Mouse (Mus musculus) effector memory CD4-positive, alpha-beta T cell, adult 7 months (primary cell): ENCODE results near the gene Fosl1. TPM values are rescaled to one million over a fixed set of nuclear protein-coding genes. Genes with fewer than 3 reads are reported as not detected.

Experiments
- polyA plus RNA-seq: library from polyadenylated mRNA; unstranded; fragments of 100-300 nt; shearing (Covaris generic); gene quantifications from one replicate; pipeline ENCODE4 v1.2.1, GENCODE M21; 2017

Gene Fosl1
- polyA plus RNA-seq = not detected

GRCm38 (mm10) chr19:5447515-5448353 lies at the start of gene Fosl1:
Gene Fosl1, plus strand, starts transcription at chr19:5447547.

GRCm38 (mm10) chr19:5402293-5402692 lies 45.1 kb upstream of the Fosl1 start, which contains the start of gene Tsga10ip:
Gene Tsga10ip, minus strand, starts transcription at chr19:5402526.

GRCm38 (mm10) chr19:5424782-5425741 lies 22.3 kb upstream of the Fosl1 start, which contains the start of the genes Drap1 and AI837181:
Gene Drap1, minus strand, starts transcription at chr19:5424979.
Gene AI837181, plus strand, starts transcription at chr19:5425144.

GRCm38 (mm10) chr19:5457746-5458442 lies 10.5 kb downstream of the Fosl1 start, which contains the start of gene Ccdc85b:
Gene Ccdc85b, minus strand, starts transcription at chr19:5457894.

GRCm38 (mm10) chr19:5460465-5460911 lies 13.1 kb downstream of the Fosl1 start, which contains the start of gene Fibp:
Gene Fibp, plus strand, starts transcription at chr19:5460615.

GRCm38 (mm10) chr19:5468374-5468773 lies 21.0 kb downstream of the Fosl1 start, which contains the start of gene Ctsw:
Gene Ctsw, minus strand, starts transcription at chr19:5468507.

GRCm38 (mm10) chr19:5473720-5474119 lies 26.4 kb downstream of the Fosl1 start, which contains the start of gene Efemp2:
Gene Efemp2, plus strand, starts transcription at chr19:5473954.

GRCm38 (mm10) chr19:5487768-5488550 lies 40.6 kb downstream of the Fosl1 start, which contains the start of gene Mus81:
Gene Mus81, minus strand, starts transcription at chr19:5488402.

GRCm38 (mm10) chr19:5490313-5490897 lies 43.1 kb downstream of the Fosl1 start, which contains the start of gene Cfl1:
Gene Cfl1, plus strand, starts transcription at chr19:5490455.

GRCm38 (mm10) chr19:5503687-5504086 lies 56.3 kb downstream of the Fosl1 start, which contains the start of gene 1700020D05Rik:
Gene 1700020D05Rik, minus strand, starts transcription at chr19:5503787.

Other genes with a start within 250 kb of the Fosl1 start
- gene Pacs1, start 174.4 kb upstream of the Fosl1 start, polyA plus RNA-seq = 92.1 TPM
- 304 TPM for gene Sf3b2, start 152.1 kb upstream of the Fosl1 start, polyA plus RNA-seq
- gene Gal3st3, start 149.2 kb upstream of the Fosl1 start, polyA plus RNA-seq = not detected
- not detected for gene Catsper1, start 111.8 kb upstream of the Fosl1 start, polyA plus RNA-seq
- gene Cst6, start 98.0 kb upstream of the Fosl1 start, polyA plus RNA-seq = 0.10 TPM
- gene Eif1ad, start 80.8 kb upstream of the Fosl1 start, polyA plus RNA-seq = 47.5 TPM
- gene Banf1, start 80.4 kb upstream of the Fosl1 start, polyA plus RNA-seq = 160 TPM
- 224 TPM for gene Sart1, start 58.8 kb upstream of the Fosl1 start, polyA plus RNA-seq
- gene Tsga10ip, start 45.0 kb upstream of the Fosl1 start, polyA plus RNA-seq = 1.1 TPM
- 180 TPM for gene Drap1, start 22.6 kb upstream of the Fosl1 start, polyA plus RNA-seq
- 23.6 TPM for gene AI837181, start 22.4 kb upstream of the Fosl1 start, polyA plus RNA-seq
- gene Ccdc85b, start 10.3 kb downstream of the Fosl1 start, polyA plus RNA-seq = 5.7 TPM
- gene Fibp, start 13.1 kb downstream of the Fosl1 start, polyA plus RNA-seq = 59.4 TPM
- gene Ctsw, start 21.0 kb downstream of the Fosl1 start, polyA plus RNA-seq = 473 TPM
- gene Efemp2, start 26.4 kb downstream of the Fosl1 start, polyA plus RNA-seq = 2.7 TPM
- 18.9 TPM for gene Mus81, start 40.9 kb downstream of the Fosl1 start, polyA plus RNA-seq
- gene Cfl1, start 42.9 kb downstream of the Fosl1 start, polyA plus RNA-seq = 2,966 TPM
- gene 1700020D05Rik, start 56.2 kb downstream of the Fosl1 start, polyA plus RNA-seq = 0.38 TPM
- gene Snx32, start 63.0 kb downstream of the Fosl1 start, polyA plus RNA-seq = 3.2 TPM
- 0.17 TPM for gene Ovol1, start 113.1 kb downstream of the Fosl1 start, polyA plus RNA-seq
- 9.9 TPM for gene Ap5b1, start 120.5 kb downstream of the Fosl1 start, polyA plus RNA-seq
- 106 TPM for gene Rnaseh2c, start 154.3 kb downstream of the Fosl1 start, polyA plus RNA-seq
- 87.0 TPM for gene Kat5, start 162.7 kb downstream of the Fosl1 start, polyA plus RNA-seq
- 333 TPM for gene Rela, start 189.9 kb downstream of the Fosl1 start, polyA plus RNA-seq
- 216 TPM for gene Sipa1, start 216.2 kb downstream of the Fosl1 start, polyA plus RNA-seq
- gene Map3k11, start 241.2 kb downstream of the Fosl1 start, polyA plus RNA-seq = 60.9 TPM
- 38.2 TPM for gene Pcnx3, start 241.4 kb downstream of the Fosl1 start, polyA plus RNA-seq